Mouse (Mus musculus) stomach, embryonic 15.5 days (tissue): ENCODE measurements at regions not wholly inside any gene's neighbourhood (a gene's known extent, or its start where the extent isn't known, plus 50 kb on each side); places are given as distances from the start of the nearest gene placed in this dataset.

Experiments used
- ATAC-seq: fragments of 200-750 bp; cut with Nextera tagmentation; 2 replicates; pipeline ENCODE4 v1.8.0; 2017; ENCODE audit warnings: low read depth, moderate number of reproducible peaks, moderate TSS enrichment; ENCODE audit not compliant: insufficient read depth, low FRiP score
- H3K27ac ChIP-seq: fragments of 300-500 bp; sonication (generic); 2 replicates; pipeline ENCODE4 v1.5.1; 2015; ENCODE audit warnings: mild to moderate bottlenecking, inconsistent platforms
- H3K27me3 ChIP-seq: fragments of 300-500 bp; sonication (generic); replicated peaks from 2 replicates; pipeline ENCODE4 v1.6.1; 2015; ENCODE audit warnings: inconsistent platforms
- H3K36me3 ChIP-seq: fragments of 300-500 bp; sonication (generic); 2 replicates; pipeline ENCODE4 v1.6.1; 2015; ENCODE audit warnings: inconsistent platforms
- H3K4me1 ChIP-seq: fragments of 300-500 bp; sonication (generic); 2 replicates; pipeline ENCODE4 v1.6.1; 2015; ENCODE audit warnings: inconsistent platforms
- H3K4me2 ChIP-seq: fragments of 300-500 bp; sonication (generic); 2 replicates; pipeline ENCODE4 v1.6.1; 2015; ENCODE audit warnings: mild to moderate bottlenecking, inconsistent platforms
- H3K4me3 ChIP-seq: fragments of 300-500 bp; sonication (generic); replicated peaks from 2 replicates; pipeline ENCODE4 v1.5.1; 2015; ENCODE audit warnings: inconsistent platforms
- H3K9ac ChIP-seq: fragments of 300-500 bp; sonication (generic); 2 replicates; pipeline ENCODE4 v1.6.1; 2015; ENCODE audit warnings: inconsistent platforms
- H3K9me3 ChIP-seq: fragments of 300-500 bp; sonication (generic); 2 replicates; pipeline ENCODE4 v1.6.1; 2016; ENCODE audit warnings: inconsistent platforms
- WGBS: fragments of 180-500 bp; shearing (Covaris S2); methylation state at CpG from one replicate; pipeline ENCODE4 v1.1.7; 2015; 5-methylcytosine and 5-hydroxymethylcytosine counted together

DNA sequence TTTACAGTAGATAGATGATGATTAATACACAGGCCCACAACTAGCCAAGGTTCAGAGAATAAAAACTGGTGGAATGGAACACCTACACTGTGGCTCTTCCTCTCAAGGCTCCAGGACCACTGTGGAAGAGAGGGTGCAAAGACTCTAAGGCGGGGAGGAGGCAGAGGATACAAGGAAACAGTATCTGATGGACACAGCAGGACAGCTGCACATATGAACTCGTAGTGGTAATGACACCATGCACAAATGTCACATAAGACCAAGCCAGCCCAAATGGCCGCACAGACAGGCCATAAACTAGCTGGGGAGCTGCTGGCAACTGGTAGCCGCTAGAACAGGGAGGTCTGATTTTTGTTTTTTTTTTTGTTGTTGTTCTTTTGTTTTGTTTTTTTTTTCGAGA is 197.0 kb upstream of the Serp2 start:
- Histone ChIP-seq H3K4me1 (0 out of 2 replicates have a peak, but pooled peaks cover 3% of the 10 kb centered on the region), H3K27ac (no peak overlapping the region), H3K4me3 (no peak overlapping the region), H3K9ac (no peak overlapping the region), H3K36me3 (no peaks in the 10 kb centered on the region), H3K9me3 (no peaks in the 10 kb centered on the region), H3K4me2 (no peak overlapping the region), H3K27me3 (no peaks in the 10 kb centered on the region)
- 92% methylated on average over 5 of the region's 5 CpGs for WGBS
- ATAC-seq = no peak

DNA sequence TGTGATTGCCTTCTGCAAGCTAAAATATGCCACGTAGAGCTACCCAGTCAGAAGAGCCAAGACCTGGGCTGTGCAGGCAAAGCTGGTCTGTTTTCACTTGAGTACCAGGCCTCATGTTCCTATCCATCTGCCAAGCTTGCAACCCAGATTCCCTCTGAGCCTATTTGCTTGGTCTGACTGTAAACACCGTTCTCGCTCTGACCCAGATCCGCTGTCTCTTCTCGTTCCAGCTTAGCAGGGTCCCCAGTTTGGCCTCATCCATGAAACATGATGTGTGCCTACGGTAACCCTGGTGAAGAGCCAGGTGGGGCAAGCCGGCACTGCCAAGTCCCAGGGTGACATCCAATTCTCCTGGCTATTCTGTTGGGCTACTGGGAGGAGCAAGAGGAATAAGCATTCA is 192.5 kb upstream of the Serp2 start:
- Histone ChIP-seq H3K4me3 (no peak overlapping the region), H3K9ac (no peak overlapping the region), H3K9me3 (no peaks in the 10 kb centered on the region), H3K36me3 (no peaks in the 10 kb centered on the region), H3K27ac (no peak overlapping the region), H3K4me1 (peaks cover 12% of the 10 kb centered on the region; the same call in 1 of the 2 replicates), H3K27me3 (no peaks in the 10 kb centered on the region), H3K4me2 (no peak overlapping the region)
- 79% methylated on average over 7 of the region's 7 CpGs for WGBS
- ATAC-seq = no peak

DNA sequence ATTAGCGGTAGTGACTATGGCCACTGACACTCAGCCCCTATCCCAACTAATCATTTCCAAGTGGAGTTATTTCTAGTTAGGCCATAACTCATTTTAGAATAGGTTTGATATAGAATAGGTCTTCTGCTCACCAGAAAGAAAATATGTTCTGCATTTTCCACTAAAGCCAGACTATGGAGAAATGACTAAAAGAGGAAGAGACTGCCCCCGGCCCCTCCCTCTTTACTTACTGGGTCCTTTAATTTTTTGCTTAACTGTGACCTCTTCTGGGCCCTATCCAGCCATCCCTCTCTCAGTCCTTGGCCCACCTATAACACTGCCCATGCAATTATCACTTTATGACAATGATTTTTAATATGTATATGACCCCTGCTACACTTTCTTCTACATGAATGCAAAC is 192.0 kb upstream of the Serp2 start:
- H3K27ac ChIP-seq = no peak overlapping the region
- H3K4me1 ChIP-seq = peaks cover 12% of the 10 kb centered on the region; the same call in 1 of the 2 replicates
- WGBS = 79% methylated on average over 2 of the region's 2 CpGs
- H3K27me3 ChIP-seq = no peaks in the 10 kb centered on the region
- H3K9ac ChIP-seq = no peak overlapping the region
- H3K4me2 ChIP-seq = no peak overlapping the region
- no peak overlapping the region for H3K4me3 ChIP-seq
- ATAC-seq = no peak
- no peaks in the 10 kb centered on the region for H3K36me3 ChIP-seq
- H3K9me3 ChIP-seq = no peaks in the 10 kb centered on the region

DNA sequence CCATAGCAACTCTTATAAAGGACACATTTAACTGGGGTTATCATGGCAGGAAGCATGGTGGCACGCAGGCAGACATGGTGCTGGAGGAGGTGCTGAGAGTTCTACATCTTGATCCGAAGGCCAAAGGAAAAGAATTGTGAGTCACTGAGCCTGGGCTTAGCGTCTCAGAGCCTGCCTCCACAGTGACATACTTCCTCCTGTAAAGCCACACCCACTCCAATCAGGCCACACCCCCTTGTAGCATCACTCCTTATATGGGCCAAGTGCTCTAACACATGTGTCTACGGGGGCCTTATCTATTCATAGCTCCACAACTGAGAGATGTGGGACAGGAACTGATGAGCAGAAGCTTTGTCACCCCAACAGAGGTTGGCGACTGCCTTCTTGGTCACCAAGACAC is 191.1 kb upstream of the Serp2 start:
- peaks cover 12% of the 10 kb centered on the region; the same call in 1 of the 2 replicates for H3K4me1 ChIP-seq
- no peaks in the 10 kb centered on the region for H3K36me3 ChIP-seq
- no peak overlapping the region for H3K9ac ChIP-seq
- H3K9me3 ChIP-seq = no peaks in the 10 kb centered on the region
- 84% methylated on average over 5 of the region's 5 CpGs for WGBS
- H3K27ac ChIP-seq = no peak overlapping the region
- ATAC-seq = no peak
- no peak overlapping the region for H3K4me3 ChIP-seq
- H3K27me3 ChIP-seq = no peaks in the 10 kb centered on the region
- H3K4me2 ChIP-seq = no peak overlapping the region

DNA sequence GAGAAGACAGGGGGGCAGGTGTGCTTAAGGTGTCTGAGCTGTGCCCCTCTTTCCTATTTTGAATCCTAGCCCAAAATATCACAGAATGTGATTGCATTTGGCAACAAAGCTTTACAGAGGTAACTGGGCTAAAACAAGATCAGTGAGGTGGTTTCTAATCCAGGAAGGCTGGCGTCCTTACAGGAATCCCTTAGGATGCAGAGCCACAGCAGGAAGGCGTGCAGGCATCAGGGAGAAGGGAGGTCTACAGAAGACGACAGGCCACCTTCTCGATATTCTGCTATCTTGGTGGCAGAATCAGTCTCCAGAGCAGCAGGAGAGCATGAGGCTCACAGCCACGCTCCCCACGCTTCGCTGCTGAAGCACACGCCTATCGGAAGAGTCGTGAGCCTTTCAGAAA is 189.6 kb upstream of the Serp2 start:
- H3K27ac ChIP-seq = no peak overlapping the region
- ATAC-seq = no peak
- 90% methylated on average over 10 of the region's 10 CpGs for WGBS
- peaks cover 12% of the 10 kb centered on the region; the same call in 1 of the 2 replicates for H3K4me1 ChIP-seq
- H3K4me3 ChIP-seq = no peak overlapping the region
- no peaks in the 10 kb centered on the region for H3K27me3 ChIP-seq
- H3K36me3 ChIP-seq = no peaks in the 10 kb centered on the region
- no peak overlapping the region for H3K4me2 ChIP-seq
- H3K9me3 ChIP-seq = no peaks in the 10 kb centered on the region
- no peak overlapping the region for H3K9ac ChIP-seq

DNA sequence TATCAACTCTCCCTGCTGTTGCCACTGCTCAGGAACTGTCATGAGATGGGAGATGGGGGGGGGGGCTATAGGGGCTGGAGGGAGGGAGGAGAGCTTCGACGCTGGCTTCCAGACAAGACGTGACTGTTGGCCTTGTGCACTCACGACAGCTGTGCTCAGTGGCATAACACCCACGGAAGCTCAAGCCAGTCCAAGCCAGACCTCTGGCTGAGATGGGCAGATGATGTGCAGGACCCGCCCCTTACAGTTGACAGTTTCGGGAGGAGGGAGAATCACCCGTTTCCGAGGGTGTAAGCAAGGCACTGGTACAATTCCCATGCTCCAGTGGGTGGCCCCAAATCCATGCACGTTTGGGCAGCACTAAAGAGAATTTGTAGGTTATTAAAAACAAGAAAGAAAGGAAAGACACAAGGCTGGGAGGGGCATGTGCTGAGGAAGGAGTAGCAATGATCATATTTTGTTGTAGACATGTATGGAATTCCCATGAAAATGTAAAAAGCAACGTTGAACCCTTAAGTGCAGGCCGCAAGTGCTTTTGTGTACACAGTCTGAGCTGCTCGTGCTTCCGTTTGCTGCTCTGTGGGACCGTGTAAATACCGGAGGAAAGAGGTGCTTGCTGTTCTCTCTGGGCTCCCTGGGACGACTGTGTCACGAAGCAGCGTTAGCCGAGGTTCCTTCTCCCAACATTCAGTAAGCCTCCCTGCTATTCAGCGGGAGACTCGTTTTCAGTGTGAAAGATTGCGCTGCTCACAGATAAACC is 188.2 kb upstream of the Serp2 start:
- Histone ChIP-seq H3K27ac (peak overlapping the region; percentile 57; the same call in 1 of the 2 replicates), H3K4me2 (0 out of 2 replicates have a peak overlapping the region, but pooled peaks have one; percentile 29), H3K27me3 (no peaks in the 10 kb centered on the region), H3K4me1 (peaks cover 12% of the 10 kb centered on the region; the same call in 1 of the 2 replicates), H3K9me3 (no peaks in the 10 kb centered on the region), H3K36me3 (no peaks in the 10 kb centered on the region), H3K9ac (no peak overlapping the region), H3K4me3 (no peak overlapping the region)
- ATAC-seq = peak; percentile 74
- 51% methylated on average over 23 of the region's 23 CpGs for WGBS

DNA sequence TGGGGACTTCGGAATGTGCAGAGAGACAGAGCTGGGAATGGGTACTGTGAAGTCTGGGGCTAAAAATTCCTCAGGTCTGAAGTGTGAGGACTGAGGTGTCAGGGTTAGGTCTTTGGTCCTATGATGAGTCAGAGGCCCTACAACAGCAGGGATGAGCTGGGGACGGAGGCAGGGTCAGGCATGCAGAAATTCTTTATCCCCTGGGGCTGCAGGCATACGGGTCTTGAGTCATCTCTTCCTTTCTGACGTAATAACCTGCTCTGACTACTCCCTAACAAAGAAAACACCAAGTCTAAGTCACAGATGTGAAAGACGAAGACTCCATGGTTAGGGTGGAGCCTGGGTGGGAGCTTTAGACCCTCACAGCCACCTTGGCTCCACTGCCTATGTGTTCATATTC is 185.6 kb upstream of the Serp2 start:
- WGBS = 74% methylated on average over 5 of the region's 5 CpGs
- H3K36me3 ChIP-seq = no peaks in the 10 kb centered on the region
- H3K4me2 ChIP-seq = no peak overlapping the region
- H3K27me3 ChIP-seq = no peaks in the 10 kb centered on the region
- no peak for ATAC-seq
- H3K9me3 ChIP-seq = no peaks in the 10 kb centered on the region
- H3K4me3 ChIP-seq = no peak overlapping the region
- no peak overlapping the region for H3K9ac ChIP-seq
- H3K4me1 ChIP-seq = peaks cover 9% of the 10 kb centered on the region; the same call in 1 of the 2 replicates
- H3K27ac ChIP-seq = no peak overlapping the region

DNA sequence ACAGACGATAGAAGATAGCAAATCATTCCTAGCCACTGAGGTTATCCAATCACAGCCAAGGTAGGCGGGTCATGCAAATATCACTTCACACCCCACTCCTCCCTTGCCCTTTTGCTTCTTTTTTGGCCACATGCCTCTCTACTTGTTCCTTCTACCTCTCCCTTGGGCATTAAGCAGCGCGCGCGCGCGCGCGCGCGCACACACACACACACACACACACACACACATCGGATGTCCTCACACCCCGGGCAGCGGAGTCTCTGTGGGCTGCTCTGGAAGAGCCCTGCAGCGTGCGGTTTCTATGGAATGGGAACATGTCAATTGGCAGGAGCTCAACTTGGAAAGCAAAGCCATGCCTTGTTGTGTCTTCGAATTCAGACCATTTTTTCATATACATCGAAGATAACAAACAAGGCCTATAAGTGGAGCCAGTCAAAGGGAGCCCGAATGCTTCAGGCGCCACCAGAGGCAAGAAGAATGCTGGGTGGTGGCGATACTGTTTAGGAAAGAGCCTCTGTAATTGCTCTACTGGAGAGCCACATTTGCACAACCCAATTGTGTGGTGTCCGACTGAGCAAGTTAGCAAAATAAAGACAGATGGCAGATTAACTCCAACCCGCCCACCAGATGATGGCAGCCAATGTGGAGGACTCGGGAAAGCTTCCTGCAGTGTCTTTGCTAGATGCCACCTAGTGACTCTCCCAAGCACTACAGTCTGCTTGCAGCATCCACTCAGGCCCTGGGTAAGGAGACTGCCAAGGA is 183.3 kb upstream of the Serp2 start:
- 0 out of 2 replicates have a peak overlapping the region, but pooled peaks have one; percentile 10 for H3K27ac ChIP-seq
- H3K4me3 ChIP-seq = no peak overlapping the region
- peaks cover 5% of the 10 kb centered on the region; the same call in 1 of the 2 replicates for H3K4me1 ChIP-seq
- no peak overlapping the region for H3K9ac ChIP-seq
- H3K36me3 ChIP-seq = no peaks in the 10 kb centered on the region
- 67% methylated on average over 25 of the region's 25 CpGs for WGBS
- no peak for ATAC-seq
- no peak overlapping the region for H3K4me2 ChIP-seq
- no peaks in the 10 kb centered on the region for H3K9me3 ChIP-seq
- H3K27me3 ChIP-seq = no peaks in the 10 kb centered on the region

DNA sequence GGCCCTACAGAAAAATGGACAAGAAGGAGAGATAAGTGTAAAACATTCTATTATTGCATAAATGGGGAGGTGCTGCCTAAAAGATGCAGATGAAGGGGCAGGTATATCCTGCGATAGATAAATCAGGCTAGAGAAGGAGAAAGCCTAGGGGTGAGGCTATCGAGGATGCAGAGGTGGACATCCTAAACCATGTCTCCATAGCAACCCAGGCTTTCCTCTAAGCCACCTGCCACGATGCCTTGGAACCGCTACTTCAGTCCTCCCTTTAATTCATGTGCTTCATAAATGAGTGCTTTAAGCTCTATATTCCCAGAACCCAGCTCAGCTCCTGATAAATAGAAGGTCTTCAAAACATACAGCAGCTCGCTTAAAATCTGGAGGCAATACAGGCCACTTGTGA is 179.3 kb upstream of the Serp2 start:
- WGBS = 88% methylated on average over 5 of the region's 5 CpGs

DNA sequence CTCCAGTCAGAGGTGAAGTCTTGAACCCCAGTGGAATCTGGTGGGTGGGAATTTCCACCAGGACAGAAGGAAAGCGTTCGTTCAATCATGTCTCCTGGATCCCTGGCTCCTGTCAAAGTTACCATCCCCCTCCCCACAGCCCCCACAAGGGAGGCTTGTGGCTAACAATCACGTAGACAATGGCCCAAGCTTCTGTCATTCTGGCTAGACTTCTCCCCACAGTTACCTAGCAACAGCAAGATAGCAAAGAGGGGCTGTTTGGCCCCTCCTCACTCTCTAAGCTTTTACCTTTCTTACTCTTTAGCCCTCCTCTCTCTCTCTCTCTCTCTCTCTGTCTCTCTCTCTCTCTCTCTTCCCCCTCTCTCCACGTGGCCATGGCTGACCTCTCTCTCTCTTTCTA is 178.4 kb upstream of the Serp2 start:
- Histone ChIP-seq H3K27me3 (no peaks in the 10 kb centered on the region), H3K4me1 (peaks cover 5% of the 10 kb centered on the region), H3K36me3 (no peaks in the 10 kb centered on the region), H3K9me3 (no peaks in the 10 kb centered on the region), H3K4me3 (no peak overlapping the region), H3K9ac (no peak overlapping the region), H3K27ac (no peak overlapping the region), H3K4me2 (no peak overlapping the region)
- ATAC-seq = no peak
- 44% methylated on average over 4 of the region's 4 CpGs for WGBS

More for the DNA sequence above, 179.3 kb upstream of the Serp2 start:
- Histone ChIP-seq H3K4me2 (no peak overlapping the region), H3K9ac (no peak overlapping the region), H3K36me3 (no peaks in the 10 kb centered on the region), H3K4me3 (no peak overlapping the region), H3K27me3 (no peaks in the 10 kb centered on the region), H3K9me3 (no peaks in the 10 kb centered on the region), H3K4me1 (peaks cover 5% of the 10 kb centered on the region), H3K27ac (no peak overlapping the region)
- ATAC-seq = no peak

DNA sequence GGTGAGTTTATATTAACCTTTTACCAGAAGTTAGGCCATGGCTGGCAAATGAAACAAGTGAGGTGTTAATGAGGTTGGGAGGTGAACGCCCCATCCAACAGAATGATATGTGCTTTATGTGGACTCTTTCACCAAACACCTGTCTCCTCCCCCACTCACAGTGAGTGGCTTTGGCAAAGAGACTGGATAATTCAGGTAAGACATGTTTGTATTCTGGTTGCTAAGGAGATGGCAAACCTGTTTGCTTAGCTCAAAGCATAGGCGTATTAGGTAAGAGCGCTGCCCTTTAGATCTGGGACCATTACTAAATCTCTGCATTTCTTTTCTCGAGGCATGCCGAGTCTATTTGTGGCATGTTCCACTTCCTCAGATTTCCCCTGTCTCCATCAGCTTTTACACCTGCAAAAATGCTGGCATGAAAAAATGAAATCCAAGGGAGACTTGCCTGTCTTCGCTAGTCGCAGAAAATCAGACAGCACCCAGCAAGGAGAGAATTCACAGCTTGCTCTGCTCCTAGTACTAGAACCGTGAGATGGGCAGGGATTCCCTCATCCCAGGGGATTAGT is 176.7 kb upstream of the Serp2 start:
- 60% methylated on average over 8 of the region's 8 CpGs for WGBS
- H3K27me3 ChIP-seq = no peaks in the 10 kb centered on the region
- peak overlapping the region; percentile 53 for H3K27ac ChIP-seq

More for the DNA sequence above, 176.7 kb upstream of the Serp2 start:
- ATAC-seq = peak; percentile 76
- Histone ChIP-seq H3K4me1 (peaks cover 5% of the 10 kb centered on the region), H3K36me3 (no peaks in the 10 kb centered on the region), H3K4me2 (no peak overlapping the region), H3K9ac (no peak overlapping the region), H3K4me3 (no peak overlapping the region), H3K9me3 (no peaks in the 10 kb centered on the region)
